In genomic region chr6:63257876-63258275, GRCm38 (mm10) we compare ENCODE assay signal across 9 mouse cellular contexts. TPM values are rescaled to one million over a fixed set of nuclear protein-coding genes. Genes with fewer than 3 reads are reported as not detected.
DNase-seq lines count a peak whose midpoint lies in the region; ATAC-seq and TF ChIP-seq lines count a peak whose summit lies in the region.
"Had no signal": no experiment of that assay in that cellular context is flagged by ENCODE, and none has a peak within 500 bp of the region (broad histone marks: within the 10 kb centered on the region; RNA-seq: fewer than 3 reads in every experiment).

No protein-coding gene starts in this region.

- 1% methylated on average over 11 of the region's 11 CpGs for WGBS in kidney, embryonic 15.5 days
- WGBS in hindbrain, embryonic 12.5 days: 0% methylated on average over 11 of the region's 11 CpGs
- WGBS in liver, postnatal 0 days (ENCODE audit: insufficient replicate concordance): 6% methylated on average over 11 of the region's 11 CpGs

- peaks cover 53% of the 10 kb centered on the region for H3K27me3 ChIP-seq in kidney, embryonic 15.5 days
- no peaks in the 10 kb centered on the region for H3K27me3 ChIP-seq in hindbrain, embryonic 12.5 days
- H3K27me3 ChIP-seq in liver, postnatal 0 days (ENCODE audit: insufficient read depth, low read length): peaks cover 35% of the 10 kb centered on the region

- peak overlapping the region; percentile 63 for H3K4me3 ChIP-seq in kidney, embryonic 15.5 days (replicated peaks)
- peak overlapping the region; percentile 82 for H3K4me3 ChIP-seq in hindbrain, embryonic 12.5 days
- H3K4me3 ChIP-seq in liver, postnatal 0 days (ENCODE audit: low read depth, low read length): 0 out of 2 replicates have a peak overlapping the region, but pooled peaks have one; percentile 15

- H3K4me2 ChIP-seq in kidney, embryonic 15.5 days: peak overlapping the region; percentile 99
- H3K4me2 ChIP-seq in hindbrain, embryonic 12.5 days (replicated peaks): peak overlapping the region; percentile 93
- no peak overlapping the region for H3K4me2 ChIP-seq in liver, postnatal 0 days (ENCODE audit: low read depth, low read length)

- TF ChIP-seq EP300 in liver, postnatal 0 days (IDR thresholded peaks at IDR 0.05; ENCODE audit: low read depth): no peak

- no peak for DNase-seq in kidney, adult 11 months
- DNase-seq in cerebellum, adult 8-10 months: peak; percentile 52
- no peak for DNase-seq in liver, postnatal 0 days
- no peak for DNase-seq in testis, postnatal 14 days (ENCODE audit: low spot score)
- DNase-seq in gastrocnemius, postnatal 10 days: no peak

- no peak overlapping the region for H3K9ac ChIP-seq in kidney, embryonic 15.5 days
- H3K9ac ChIP-seq in hindbrain, embryonic 12.5 days: peak overlapping the region; percentile 50
- H3K9ac ChIP-seq in liver, postnatal 0 days (replicated peaks): no peak overlapping the region

- no peak for ATAC-seq in kidney, embryonic 15.5 days (replicated peaks; ENCODE audit: low FRiP score)
- no peak for ATAC-seq in hindbrain, embryonic 12.5 days (ENCODE audit: low FRiP score)
- no peak for ATAC-seq in liver, postnatal 0 days
- ATAC-seq in erythroid progenitor cell, adult 5-6 weeks (replicated peaks; ENCODE audit: low FRiP score, poor library complexity, severe bottlenecking): no peak
- ATAC-seq: Patski had no signal

- no peak overlapping the region for H3K27ac ChIP-seq in kidney, embryonic 15.5 days
- H3K27ac ChIP-seq in hindbrain, embryonic 12.5 days: no peak overlapping the region
- H3K27ac ChIP-seq in liver, postnatal 0 days (ENCODE audit: low read depth): no peak overlapping the region

- TF ChIP-seq CTCF in liver, postnatal 0 days (IDR thresholded peaks at IDR 0.05; ENCODE audit: low read depth): no peak

- peaks cover 19% of the 10 kb centered on the region for H3K4me1 ChIP-seq in kidney, embryonic 15.5 days
- H3K4me1 ChIP-seq in hindbrain, embryonic 12.5 days: 0 out of 2 replicates have a peak, but pooled peaks cover 4% of the 10 kb centered on the region
- no peaks in the 10 kb centered on the region for H3K4me1 ChIP-seq in liver, postnatal 0 days (ENCODE audit: insufficient read depth)

- no peaks in the 10 kb centered on the region for H3K36me3 ChIP-seq in kidney, embryonic 15.5 days
- H3K36me3 ChIP-seq in hindbrain, embryonic 12.5 days: no peaks in the 10 kb centered on the region
- no peaks in the 10 kb centered on the region for H3K36me3 ChIP-seq in liver, postnatal 0 days (replicated peaks; ENCODE audit: insufficient read depth, low read length)

- H3K9me3 ChIP-seq in kidney, embryonic 15.5 days (replicated peaks): no peaks in the 10 kb centered on the region
- no peaks in the 10 kb centered on the region for H3K9me3 ChIP-seq in hindbrain, embryonic 12.5 days (replicated peaks)
- no peaks in the 10 kb centered on the region for H3K9me3 ChIP-seq in liver, postnatal 0 days (ENCODE audit: low read length)

RNA-seq across cellular contexts. Expression of gene Grid2, which starts 2.2 kb away (rescaled TPM):
- polyA plus RNA-seq in kidney, embryonic 15.5 days (2015; fragmentation: Nextera tagmentation; extraction: Ambion mirVana): 0.30 and 0.55 TPM in 2 replicates
- polyA plus RNA-seq in hindbrain, embryonic 12.5 days (2016; fragmentation: Nextera tagmentation; extraction: Ambion mirVana): 7.3 and 8.1 TPM in 2 replicates
- not detected in 2 replicates for polyA plus RNA-seq in liver, postnatal 0 days (2015; fragmentation: Nextera tagmentation; extraction: Ambion mirVana)
- total RNA-seq in erythroid progenitor cell, adult 5-6 weeks (2015; ENCODE audit: low replicate concordance): not detected in 2 replicates
- total RNA-seq in erythroid progenitor cell, adult 5-6 weeks (2017; ENCODE audit: low replicate concordance): not detected in 2 replicates
- total RNA-seq in gastrocnemius, postnatal 10 days (2021): under 1 TPM; 0.43 to 0.61 TPM
- polyA plus RNA-seq: Patski had no signal

Comparison
In these comparisons a context has a peak if more than half of its experiments do, and no peak if none do; other contexts are left out.
1. H3K4me3 ChIP-seq: peak in every context shown above with its lines; median percentile 82 in hindbrain, embryonic 12.5 days; 63 in kidney, embryonic 15.5 days; 15 in liver, postnatal 0 days.